Mouse (Mus musculus) forebrain, embryonic 13.5 days (tissue): Measurements from ENCODE around the gene Eepd1. TPM values are rescaled to one million over a fixed set of nuclear protein-coding genes. Genes with fewer than 3 reads are reported as not detected.

ENCODE experiments used
- ATAC-seq: fragments of 200-750 bp; cut with Nextera tagmentation; 2 replicates; pipeline ENCODE4 v1.8.0; 2017
- H3K27ac ChIP-seq: fragments of 300-500 bp; sonication (generic); 2 replicates; pipeline ENCODE4 v1.5.1; 2015; ENCODE audit warnings: inconsistent platforms, mild to moderate bottlenecking, moderate library complexity
- H3K27me3 ChIP-seq: fragments of 300-500 bp; sonication (generic); 2 replicates; pipeline ENCODE4 v1.6.1; 2015; ENCODE audit warnings: mild to moderate bottlenecking, inconsistent platforms
- H3K36me3 ChIP-seq: fragments of 300-500 bp; sonication (generic); 2 replicates; pipeline ENCODE4 v1.6.1; 2015; ENCODE audit warnings: mild to moderate bottlenecking, inconsistent platforms; ENCODE audit not compliant: poor library complexity, severe bottlenecking
- H3K4me1 ChIP-seq: fragments of 300-500 bp; sonication (generic); 2 replicates; pipeline ENCODE4 v1.6.1; 2015; ENCODE audit warnings: inconsistent platforms
- H3K4me2 ChIP-seq: fragments of 300-500 bp; sonication (generic); 2 replicates; pipeline ENCODE4 v1.6.1; 2015; ENCODE audit warnings: inconsistent platforms, mild to moderate bottlenecking, moderate library complexity
- H3K4me3 ChIP-seq: fragments of 300-500 bp; sonication (generic); 2 replicates; pipeline ENCODE4 v1.5.1; 2015; ENCODE audit warnings: mild to moderate bottlenecking, inconsistent platforms
- H3K9ac ChIP-seq: fragments of 300-500 bp; sonication (generic); 2 replicates; pipeline ENCODE4 v1.6.1; 2015; ENCODE audit warnings: mild to moderate bottlenecking, inconsistent platforms
- H3K9me3 ChIP-seq: fragments of 300-500 bp; sonication (generic); replicated peaks from 2 replicates; pipeline ENCODE4 v1.6.1; 2016; ENCODE audit warnings: inconsistent platforms
- WGBS: fragments of 180-500 bp; shearing (Covaris S2); methylation state at CpG from one replicate; pipeline ENCODE4 v1.1.7; 2015; 5-methylcytosine and 5-hydroxymethylcytosine counted together
- polyA plus RNA-seq: library from polyadenylated mRNA; unstranded; fragments of >200 nt; fragmentation: Nextera tagmentation; extraction: Ambion mirVana; gene quantifications from 2 replicates; pipeline ENCODE4 v1.2.1, GENCODE M21; 2015

Eepd1 gene
- polyA plus RNA-seq, 1 experiment from 2014 or later = 8.1 TPM

DNA sequence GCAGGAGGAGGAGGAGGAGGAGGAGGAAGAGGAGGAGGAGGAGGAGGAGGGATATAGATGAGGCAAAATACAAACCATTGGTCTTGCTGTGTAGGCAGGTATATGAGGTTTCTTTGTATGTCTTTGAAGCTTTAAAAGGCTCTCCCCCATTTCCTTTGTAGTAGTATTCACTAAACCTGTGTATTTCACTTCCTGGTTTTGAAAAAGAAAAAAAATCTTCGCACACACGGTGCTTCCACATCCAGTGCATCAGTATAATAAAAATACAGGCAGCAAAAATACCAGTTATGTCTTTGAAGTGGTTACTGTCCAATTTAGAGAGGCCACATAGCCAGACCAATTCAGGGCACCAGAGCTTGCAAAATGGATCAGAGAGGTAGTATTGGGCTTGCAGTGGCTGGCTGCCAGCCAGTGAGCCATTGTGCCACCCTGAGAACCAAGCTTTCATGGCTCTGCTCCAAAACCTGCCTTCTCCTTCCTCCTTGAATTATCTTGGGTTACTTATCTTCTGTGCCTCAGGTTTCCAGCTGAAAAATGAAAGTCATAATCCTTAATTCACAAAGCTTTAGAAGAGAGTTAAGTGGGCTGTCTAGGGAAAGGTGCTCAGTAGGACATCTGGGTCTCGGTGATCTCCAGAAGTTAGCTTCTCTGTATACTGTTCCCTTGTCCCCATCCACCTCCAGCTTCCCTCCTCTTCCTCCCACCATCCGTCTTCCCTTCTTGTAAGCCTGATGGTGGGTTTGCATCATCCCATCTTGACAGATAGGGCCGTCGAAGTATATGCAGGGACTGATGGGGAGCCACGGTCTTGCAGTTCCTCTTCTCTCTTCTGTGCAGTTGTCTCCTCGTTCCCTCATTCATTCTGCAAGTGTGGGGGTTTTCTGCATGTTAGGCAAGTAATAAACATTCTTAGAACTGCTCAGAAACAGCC, 68.0 kb downstream of the Eepd1 start:
- no peaks in the 10 kb centered on the region for H3K36me3 ChIP-seq
- H3K27me3 ChIP-seq = no peaks in the 10 kb centered on the region
- no peak for ATAC-seq
- H3K27ac ChIP-seq = no peak overlapping the region
- WGBS = 84% methylated on average over 8 of the region's 8 CpGs
- peaks cover 7% of the 10 kb centered on the region for H3K4me1 ChIP-seq
- no peak overlapping the region for H3K4me2 ChIP-seq
- no peaks in the 10 kb centered on the region for H3K9me3 ChIP-seq
- H3K9ac ChIP-seq = no peak overlapping the region
- H3K4me3 ChIP-seq = no peak overlapping the region

DNA sequence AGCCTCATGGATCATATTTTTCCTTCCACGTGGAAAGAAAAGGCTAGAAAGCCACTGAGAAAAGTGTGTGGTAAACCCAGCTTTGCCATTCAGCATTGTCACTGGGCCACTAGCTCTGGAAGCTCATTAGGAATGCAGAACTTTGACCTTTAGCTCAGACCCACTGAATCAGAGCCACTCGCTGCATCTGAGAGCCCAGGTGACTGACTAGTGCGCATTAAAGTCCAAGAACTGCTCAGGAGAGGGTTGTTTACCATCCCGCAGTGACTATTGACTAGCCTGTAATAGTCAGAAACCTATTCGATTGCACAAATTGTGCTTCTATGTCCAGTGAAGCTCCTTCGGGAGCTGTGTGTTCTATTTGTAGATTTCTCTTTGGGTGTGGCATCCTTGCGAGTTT, 68.8 kb downstream of the Eepd1 start:
- H3K27me3 ChIP-seq = no peaks in the 10 kb centered on the region
- WGBS = 88% methylated on average over 7 of the region's 7 CpGs
- peaks cover 7% of the 10 kb centered on the region for H3K4me1 ChIP-seq
- no peak for ATAC-seq
- H3K4me2 ChIP-seq = no peak overlapping the region
- no peak overlapping the region for H3K9ac ChIP-seq
- no peaks in the 10 kb centered on the region for H3K9me3 ChIP-seq
- no peaks in the 10 kb centered on the region for H3K36me3 ChIP-seq
- no peak overlapping the region for H3K27ac ChIP-seq
- H3K4me3 ChIP-seq = no peak overlapping the region

DNA sequence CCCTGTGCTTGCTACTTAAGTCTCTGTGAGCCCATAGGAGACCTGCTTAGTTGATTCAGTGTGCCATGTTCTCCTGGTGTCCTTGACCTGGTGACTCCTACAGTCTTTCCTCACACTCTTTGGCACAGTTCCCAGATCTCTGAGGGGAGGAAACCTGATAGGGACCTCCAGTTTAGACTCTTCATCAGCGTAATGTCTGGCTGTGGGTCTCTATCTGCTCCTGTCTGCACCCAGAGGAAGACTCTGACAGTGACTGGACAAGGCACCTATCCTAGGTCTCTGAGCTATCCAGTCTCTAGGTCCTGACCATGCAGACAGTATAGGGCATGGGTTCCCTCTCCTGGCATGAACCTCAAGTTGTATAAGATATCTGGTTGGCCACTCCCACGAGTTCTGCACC, 71.2 kb downstream of the Eepd1 start:
- 84% methylated on average over 2 of the region's 2 CpGs for WGBS
- H3K4me3 ChIP-seq = no peak overlapping the region
- H3K4me1 ChIP-seq = peaks cover 7% of the 10 kb centered on the region
- no peaks in the 10 kb centered on the region for H3K9me3 ChIP-seq
- no peak overlapping the region for H3K4me2 ChIP-seq
- ATAC-seq = no peak
- no peaks in the 10 kb centered on the region for H3K36me3 ChIP-seq
- no peak overlapping the region for H3K9ac ChIP-seq
- H3K27ac ChIP-seq = no peak overlapping the region
- no peaks in the 10 kb centered on the region for H3K27me3 ChIP-seq

DNA sequence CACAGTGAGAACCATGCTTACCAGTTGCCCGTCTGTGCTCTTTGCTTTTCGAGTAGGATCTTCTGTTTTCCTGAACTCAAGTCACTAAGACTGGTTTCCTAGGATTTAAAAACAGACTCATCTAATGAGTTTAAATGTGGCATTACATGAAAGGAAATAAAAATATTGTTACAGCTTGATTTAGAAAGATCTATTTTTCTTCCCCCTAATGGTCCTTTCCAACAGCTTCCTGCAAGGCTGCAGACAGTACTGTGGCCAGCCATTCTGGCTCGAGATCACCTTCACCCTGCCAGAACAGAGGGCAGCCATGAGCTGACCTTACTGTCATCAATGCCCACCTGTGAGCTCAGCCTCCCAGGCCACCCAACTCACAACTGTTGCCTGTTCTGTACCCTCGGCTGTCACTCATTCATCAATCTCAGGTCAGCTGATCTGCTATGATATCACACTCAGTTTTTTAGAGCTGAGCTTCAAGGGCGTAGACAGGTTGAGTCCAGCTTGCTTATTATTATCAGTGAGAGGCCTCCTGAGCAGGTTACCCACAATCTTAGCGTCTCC, 73.0 kb downstream of the Eepd1 start:
- Histone ChIP-seq H3K9me3 (no peaks in the 10 kb centered on the region), H3K4me3 (no peak overlapping the region), H3K36me3 (no peaks in the 10 kb centered on the region), H3K27ac (no peak overlapping the region), H3K9ac (no peak overlapping the region), H3K4me1 (peaks cover 4% of the 10 kb centered on the region), H3K4me2 (no peak overlapping the region), H3K27me3 (no peaks in the 10 kb centered on the region)
- no peak for ATAC-seq
- 87% methylated on average over 6 of the region's 6 CpGs for WGBS

DNA sequence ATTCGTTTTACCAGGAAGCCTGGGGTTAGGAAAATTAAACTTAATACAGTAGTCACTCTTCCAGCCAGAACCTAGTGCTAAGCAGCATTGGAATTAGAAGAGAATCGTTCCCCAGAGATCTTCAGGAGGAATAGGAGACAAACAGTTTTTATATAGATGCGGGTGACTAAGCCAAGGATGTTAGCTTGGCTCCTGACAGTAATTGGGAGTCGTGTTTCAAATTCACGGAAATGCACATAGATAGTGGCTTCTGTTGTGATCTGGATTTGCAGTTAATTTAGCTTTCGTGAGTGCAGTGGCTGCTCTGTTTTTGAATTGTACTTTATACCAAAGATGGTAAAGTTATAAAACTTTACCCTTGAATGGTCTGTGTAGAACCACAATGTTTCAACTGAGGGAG, 73.9 kb downstream of the Eepd1 start:
- Histone ChIP-seq H3K4me3 (no peak overlapping the region), H3K27me3 (no peaks in the 10 kb centered on the region), H3K36me3 (no peaks in the 10 kb centered on the region), H3K9ac (no peak overlapping the region), H3K27ac (no peak overlapping the region), H3K9me3 (no peaks in the 10 kb centered on the region), H3K4me1 (no peaks in the 10 kb centered on the region), H3K4me2 (no peak overlapping the region)
- ATAC-seq = no peak
- WGBS = 83% methylated on average over 6 of the region's 6 CpGs

DNA sequence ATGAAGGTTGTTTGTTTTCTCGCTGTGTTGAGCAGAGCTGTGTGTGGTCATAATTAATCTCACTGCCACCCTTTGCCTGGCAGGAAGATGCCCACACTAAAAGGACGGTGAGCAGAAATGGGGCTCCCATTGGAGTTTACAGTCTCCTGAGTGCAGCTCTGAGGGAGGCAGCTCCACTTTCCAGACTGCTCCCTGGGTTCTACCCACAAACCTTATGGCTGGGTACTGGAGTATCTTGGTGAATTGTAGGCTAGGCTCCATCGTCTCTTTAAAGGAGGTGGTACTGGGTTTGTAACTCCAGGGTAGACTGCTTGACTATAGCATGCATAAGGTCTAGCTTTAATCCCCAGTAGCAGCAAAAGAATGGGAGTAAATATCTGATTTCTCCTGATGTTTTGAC, 74.7 kb downstream of the Eepd1 start:
- Histone ChIP-seq H3K9me3 (no peaks in the 10 kb centered on the region), H3K36me3 (no peaks in the 10 kb centered on the region), H3K27ac (no peak overlapping the region), H3K9ac (no peak overlapping the region), H3K27me3 (no peaks in the 10 kb centered on the region), H3K4me1 (no peaks in the 10 kb centered on the region), H3K4me3 (no peak overlapping the region), H3K4me2 (no peak overlapping the region)
- no peak for ATAC-seq
- WGBS = 90% methylated on average over 3 of the region's 3 CpGs

DNA sequence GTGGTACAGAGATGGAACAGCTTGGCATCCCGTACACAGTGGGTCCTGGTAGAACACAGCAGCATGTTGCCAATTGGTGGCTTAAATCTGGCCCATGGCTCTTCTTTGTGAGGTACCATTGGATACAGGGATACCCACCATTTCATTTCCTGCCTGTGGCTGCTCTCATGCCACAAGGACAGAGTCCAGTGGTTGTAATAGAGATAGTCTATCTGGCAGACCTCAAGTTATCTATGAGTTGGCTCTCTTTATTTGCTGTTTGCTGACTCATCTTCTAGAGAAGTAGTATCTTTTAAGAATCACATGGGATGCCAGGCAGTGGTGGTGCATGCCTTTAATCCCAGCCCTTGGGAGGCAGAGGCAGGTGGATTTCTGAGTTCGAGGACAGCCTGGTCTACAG, 76.0 kb downstream of the Eepd1 start:
- no peaks in the 10 kb centered on the region for H3K27me3 ChIP-seq
- H3K4me2 ChIP-seq = no peak overlapping the region
- ATAC-seq = no peak
- WGBS = 90% methylated on average over 2 of the region's 2 CpGs
- H3K4me1 ChIP-seq = no peaks in the 10 kb centered on the region
- H3K4me3 ChIP-seq = no peak overlapping the region
- H3K27ac ChIP-seq = no peak overlapping the region
- H3K9ac ChIP-seq = no peak overlapping the region
- no peaks in the 10 kb centered on the region for H3K36me3 ChIP-seq
- H3K9me3 ChIP-seq = no peaks in the 10 kb centered on the region

DNA sequence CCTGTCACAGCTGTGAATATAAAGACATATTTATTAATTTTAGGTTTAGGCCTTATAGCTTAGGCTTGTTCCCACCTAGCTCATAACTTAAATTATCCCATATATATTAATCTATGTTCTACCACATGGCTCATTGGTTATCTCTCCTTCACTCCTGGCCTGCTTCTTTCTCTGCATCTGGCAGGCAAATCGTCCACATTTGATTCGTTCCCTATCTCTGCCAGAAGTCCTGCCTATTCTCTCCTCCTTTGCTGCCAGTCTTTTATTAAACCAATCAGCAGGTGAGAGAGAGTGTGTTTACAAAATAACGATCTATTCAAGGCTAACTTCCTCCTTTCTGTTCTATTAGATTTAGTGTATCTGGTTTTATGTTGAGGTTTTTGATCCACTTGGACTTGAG, 77.5 kb downstream of the Eepd1 start:
- no peaks in the 10 kb centered on the region for H3K9me3 ChIP-seq
- no peaks in the 10 kb centered on the region for H3K4me1 ChIP-seq
- H3K9ac ChIP-seq = no peak overlapping the region
- H3K36me3 ChIP-seq = no peaks in the 10 kb centered on the region
- WGBS = 61% methylated on average over 3 of the region's 3 CpGs
- no peak overlapping the region for H3K4me3 ChIP-seq
- no peaks in the 10 kb centered on the region for H3K27me3 ChIP-seq
- ATAC-seq = no peak
- no peak overlapping the region for H3K4me2 ChIP-seq
- no peak overlapping the region for H3K27ac ChIP-seq

DNA sequence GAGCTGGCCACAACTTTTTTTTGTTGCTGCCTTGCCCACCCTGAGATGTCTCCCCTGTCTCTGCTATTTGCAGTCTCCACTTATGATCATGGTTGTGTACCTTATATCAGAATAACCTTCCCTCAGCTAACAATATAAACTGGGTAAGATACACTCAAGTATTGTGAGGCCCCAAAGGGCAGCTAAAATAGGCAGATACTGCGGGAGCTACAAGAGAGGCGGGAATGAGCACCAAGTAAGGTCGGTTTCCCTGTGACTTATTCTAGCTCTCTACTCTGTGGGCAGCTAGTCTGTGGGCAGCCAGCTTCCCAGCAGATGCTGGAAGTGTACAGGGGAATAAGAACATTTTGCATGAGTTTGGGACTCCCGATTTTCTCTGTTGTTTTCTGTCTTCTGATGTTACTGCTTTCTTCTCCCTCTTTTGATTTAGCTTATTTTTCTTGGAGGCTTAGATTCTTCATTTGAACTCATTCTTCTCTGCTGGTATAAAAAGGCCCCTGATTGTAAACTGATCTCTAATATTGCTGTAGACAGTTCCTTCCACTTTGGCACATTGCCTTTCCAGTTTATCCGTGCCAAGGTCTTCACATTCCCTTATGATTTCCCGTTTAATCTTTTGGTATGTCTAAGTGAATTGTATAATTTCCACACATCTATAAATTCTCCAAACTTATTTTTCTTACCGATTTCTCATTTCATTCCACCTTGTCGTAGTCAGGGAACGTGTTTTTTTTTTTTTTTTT, 78.8 kb downstream of the Eepd1 start:
- ATAC-seq = no peak
- 85% methylated on average over 9 of the region's 9 CpGs for WGBS
- H3K36me3 ChIP-seq = no peaks in the 10 kb centered on the region
- no peak overlapping the region for H3K9ac ChIP-seq
- H3K4me1 ChIP-seq = no peaks in the 10 kb centered on the region
- H3K9me3 ChIP-seq = no peaks in the 10 kb centered on the region
- no peak overlapping the region for H3K4me3 ChIP-seq
- H3K27ac ChIP-seq = no peak overlapping the region
- no peaks in the 10 kb centered on the region for H3K27me3 ChIP-seq
- H3K4me2 ChIP-seq = no peak overlapping the region

DNA sequence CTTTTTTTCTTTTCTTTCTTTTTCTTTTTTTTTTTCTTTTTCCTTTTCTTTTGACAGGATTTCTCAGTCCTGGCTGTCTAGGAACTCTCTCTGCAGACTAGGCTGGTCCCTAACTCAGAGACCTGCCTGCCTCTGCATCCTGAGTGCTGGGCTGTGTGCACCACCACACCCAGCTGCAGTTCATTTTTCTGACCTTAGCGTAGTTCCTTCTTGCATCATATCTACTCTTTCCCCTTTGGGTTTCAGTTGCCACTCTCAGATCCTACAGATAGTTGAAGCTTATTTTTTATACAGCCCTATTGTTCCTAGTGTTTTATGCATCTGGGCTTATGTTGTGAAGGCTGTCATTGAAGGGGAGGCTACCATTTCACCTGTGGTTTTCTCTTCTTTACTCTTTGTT, 79.8 kb downstream of the Eepd1 start:
- no peaks in the 10 kb centered on the region for H3K36me3 ChIP-seq

DNA sequence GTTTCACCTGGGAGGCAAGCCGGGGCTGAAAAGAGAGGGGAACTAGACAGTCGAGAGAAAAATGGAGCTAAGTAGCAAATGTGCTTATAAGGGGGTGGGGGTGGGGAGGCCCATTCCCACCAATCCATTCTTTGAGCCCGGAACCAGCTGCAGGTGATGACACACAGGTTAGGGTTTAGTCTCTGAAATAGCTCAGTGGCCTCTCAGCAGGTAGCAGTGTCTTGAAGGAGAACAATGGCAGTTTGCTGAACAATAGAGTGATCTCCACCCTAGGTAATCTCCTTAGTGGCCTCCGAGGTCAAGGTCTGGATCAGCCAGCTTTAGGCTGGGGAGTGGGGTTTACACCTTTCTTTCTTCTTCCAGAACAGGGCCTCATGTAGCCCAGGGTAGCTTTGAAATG, 82.5 kb downstream of the Eepd1 start:
- WGBS = 63% methylated on average over 4 of the region's 4 CpGs

More for the DNA sequence above, 79.8 kb downstream of the Eepd1 start:
- no peak overlapping the region for H3K9ac ChIP-seq
- no peaks in the 10 kb centered on the region for H3K4me1 ChIP-seq
- WGBS = 95% methylated on average over 1 of the region's 1 CpGs
- H3K4me2 ChIP-seq = no peak overlapping the region
- H3K4me3 ChIP-seq = no peak overlapping the region
- no peak for ATAC-seq
- H3K9me3 ChIP-seq = no peaks in the 10 kb centered on the region
- H3K27ac ChIP-seq = no peak overlapping the region
- H3K27me3 ChIP-seq = no peaks in the 10 kb centered on the region

DNA sequence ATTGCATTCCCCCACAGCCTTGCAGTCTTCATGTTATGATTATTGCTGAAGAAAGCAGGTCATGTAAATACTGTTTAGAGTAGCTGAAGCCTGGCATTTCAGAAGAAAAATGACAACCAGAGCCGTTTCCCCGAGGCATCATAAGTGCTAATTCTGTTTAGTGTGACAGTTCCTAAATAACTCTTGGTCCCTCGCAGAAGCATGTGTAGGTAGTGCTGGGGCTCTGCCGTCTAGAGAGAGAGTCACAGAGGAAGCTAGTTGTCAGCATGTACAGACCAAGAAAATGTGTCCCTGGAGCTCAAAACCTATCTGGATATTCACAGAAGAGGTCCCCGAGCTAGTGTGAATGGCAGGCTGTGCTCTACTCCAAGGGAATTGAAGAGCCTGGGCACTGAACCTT, 85.7 kb downstream of the Eepd1 start:
- Histone ChIP-seq H3K27ac (no peak overlapping the region), H3K4me2 (no peak overlapping the region)

More for the DNA sequence above, 82.5 kb downstream of the Eepd1 start:
- Histone ChIP-seq H3K4me1 (no peaks in the 10 kb centered on the region), H3K36me3 (no peaks in the 10 kb centered on the region), H3K27me3 (no peaks in the 10 kb centered on the region), H3K27ac (no peak overlapping the region), H3K4me2 (no peak overlapping the region), H3K9me3 (no peaks in the 10 kb centered on the region), H3K9ac (no peak overlapping the region), H3K4me3 (no peak overlapping the region)
- ATAC-seq = no peak

More for the DNA sequence above, 85.7 kb downstream of the Eepd1 start:
- H3K9ac ChIP-seq = no peak overlapping the region
- peaks cover 17% of the 10 kb centered on the region for H3K4me1 ChIP-seq
- no peak for ATAC-seq
- H3K9me3 ChIP-seq = no peaks in the 10 kb centered on the region
- H3K4me3 ChIP-seq = no peak overlapping the region
- H3K27me3 ChIP-seq = no peaks in the 10 kb centered on the region
- 82% methylated on average over 5 of the region's 5 CpGs for WGBS
- no peaks in the 10 kb centered on the region for H3K36me3 ChIP-seq
